Comparison of ENCODE assay signal across 13 mouse cellular contexts in genomic region chr6:88761684-88762439, GRCm38 (mm10). TPM values are rescaled to one million over a fixed set of nuclear protein-coding genes. Genes with fewer than 3 reads are reported as not detected.
DNase-seq lines count a peak whose midpoint lies in the region; ATAC-seq and TF ChIP-seq lines count a peak whose summit lies in the region.
"Had no signal": no experiment of that assay in that cellular context is flagged by ENCODE, and none has a peak within 500 bp of the region (broad histone marks: within the 10 kb centered on the region; RNA-seq: fewer than 3 reads in every experiment).

No protein-coding gene starts in this region.

- no peak for ATAC-seq in heart, embryonic 14.5 days (ENCODE audit: insufficient number of reproducible peaks, insufficient read depth, low FRiP score, low read depth)
- no peak for ATAC-seq in heart, embryonic 12.5 days (ENCODE audit: insufficient number of reproducible peaks, low FRiP score)
- ATAC-seq in midbrain, postnatal 0 days (ENCODE audit: low FRiP score): peak; percentile 15; the same call in 1 of the 2 replicates
- ATAC-seq in midbrain, embryonic 11.5 days (ENCODE audit: low FRiP score): no peak
- ATAC-seq in stomach, embryonic 16.5 days (ENCODE audit: insufficient read depth, low FRiP score): no peak
- ATAC-seq: inflammation-experienced regulatory T-cells, adult 6 months had no signal

- DNase-seq in cerebellum, adult 9-11 months: peak; percentile 67
- DNase-seq in cerebellum, adult 18-20 months: no peak
- DNase-seq in midbrain, postnatal 0 days (ENCODE audit: low spot score): no peak
- DNase-seq in midbrain, embryonic 11.5 days (ENCODE audit: low spot score, missing footprints): no peak
- no peak for DNase-seq in spleen, postnatal 4 days (ENCODE audit: low spot score in 2 of 2)
- DNase-seq: adrenal gland, adult 2 months; heart, postnatal 4 days; layer of hippocampus, adult 9-11 months had no signal

- H3K9me3 ChIP-seq in heart, embryonic 14.5 days (ENCODE audit: control insufficient read depth, low read length): no peaks in the 10 kb centered on the region
- H3K9me3 ChIP-seq in heart, embryonic 12.5 days (replicated peaks): no peaks in the 10 kb centered on the region
- H3K9me3 ChIP-seq in midbrain, postnatal 0 days (ENCODE audit: low read length): no peaks in the 10 kb centered on the region
- no peaks in the 10 kb centered on the region for H3K9me3 ChIP-seq in midbrain, embryonic 11.5 days (ENCODE audit: control insufficient read depth, low read length)
- H3K9me3 ChIP-seq in stomach, embryonic 16.5 days (replicated peaks; ENCODE audit: control insufficient read depth, low read length): no peaks in the 10 kb centered on the region

- H3K4me1 ChIP-seq in heart, embryonic 14.5 days (ENCODE audit: control insufficient read depth in 2 of 2, insufficient read depth in 2 of 2, low read length in 2 of 2): peaks cover 48 to 57% of the 10 kb centered on the region in 2 experiments
- peaks cover 67% of the 10 kb centered on the region for H3K4me1 ChIP-seq in heart, embryonic 12.5 days (replicated peaks)
- peaks cover 4% of the 10 kb centered on the region; the same call in 1 of the 2 replicates for H3K4me1 ChIP-seq in midbrain, postnatal 0 days (ENCODE audit: insufficient read depth, low read length)
- no peaks in the 10 kb centered on the region for H3K4me1 ChIP-seq in midbrain, embryonic 11.5 days (ENCODE audit: control insufficient read depth, insufficient read depth, low read length)
- peaks cover 68% of the 10 kb centered on the region for H3K4me1 ChIP-seq in stomach, embryonic 16.5 days (ENCODE audit: control insufficient read depth, insufficient read depth, low read length)

- H3K27me3 ChIP-seq in heart, embryonic 14.5 days (ENCODE audit: control insufficient read depth, insufficient read depth, low read length): no peaks in the 10 kb centered on the region
- peaks cover 12% of the 10 kb centered on the region for H3K27me3 ChIP-seq in heart, embryonic 12.5 days (replicated peaks)
- no peaks in the 10 kb centered on the region for H3K27me3 ChIP-seq in midbrain, postnatal 0 days (ENCODE audit: insufficient read depth, low read length)
- H3K27me3 ChIP-seq in midbrain, embryonic 11.5 days (ENCODE audit: control insufficient read depth, insufficient read depth, low read length): no peaks in the 10 kb centered on the region
- H3K27me3 ChIP-seq in stomach, embryonic 16.5 days (ENCODE audit: control insufficient read depth, insufficient read depth, low read length): no peaks in the 10 kb centered on the region

- no peak overlapping the region for H3K9ac ChIP-seq in heart, embryonic 14.5 days (ENCODE audit: low read length)
- no peak overlapping the region for H3K9ac ChIP-seq in heart, embryonic 12.5 days
- H3K9ac ChIP-seq in midbrain, postnatal 0 days (replicated peaks; ENCODE audit: low read length, poor library complexity, severe bottlenecking): no peak overlapping the region
- no peak overlapping the region for H3K9ac ChIP-seq in midbrain, embryonic 11.5 days (ENCODE audit: low read length)
- H3K9ac ChIP-seq in stomach, embryonic 16.5 days (ENCODE audit: low read length): no peak overlapping the region
- H3K9ac ChIP-seq: lung, embryonic 14.5 days had no signal

- no peaks in the 10 kb centered on the region for H3K36me3 ChIP-seq in heart, embryonic 14.5 days (ENCODE audit: control insufficient read depth, insufficient read depth, low read length)
- no peaks in the 10 kb centered on the region for H3K36me3 ChIP-seq in heart, embryonic 12.5 days
- H3K36me3 ChIP-seq in midbrain, postnatal 0 days (ENCODE audit: insufficient read depth, low read length): 0 out of 2 replicates have a peak, but pooled peaks cover 2% of the 10 kb centered on the region
- no peaks in the 10 kb centered on the region for H3K36me3 ChIP-seq in midbrain, embryonic 11.5 days (ENCODE audit: control insufficient read depth, insufficient read depth, low read length)
- 0 out of 2 replicates have a peak, but pooled peaks cover 6% of the 10 kb centered on the region for H3K36me3 ChIP-seq in stomach, embryonic 16.5 days (ENCODE audit: control insufficient read depth, insufficient read depth, low read length)

- WGBS in heart, embryonic 14.5 days: 46% methylated on average over 17 of the region's 17 CpGs
- 53% methylated on average over 17 of the region's 17 CpGs for WGBS in heart, embryonic 12.5 days
- WGBS in midbrain, postnatal 0 days: 77% methylated on average over 17 of the region's 17 CpGs
- WGBS in midbrain, embryonic 11.5 days: 76% methylated on average over 17 of the region's 17 CpGs
- WGBS in stomach, embryonic 16.5 days: 67% methylated on average over 17 of the region's 17 CpGs

- no peak for TF ChIP-seq CTCF in midbrain, postnatal 0 days (IDR thresholded peaks at IDR 0.05)

- peak overlapping the region; percentile 29; the same call in 1 of the 2 replicates for H3K4me2 ChIP-seq in heart, embryonic 14.5 days (ENCODE audit: low read length)
- no peak overlapping the region for H3K4me2 ChIP-seq in heart, embryonic 12.5 days
- no peak overlapping the region for H3K4me2 ChIP-seq in midbrain, postnatal 0 days (ENCODE audit: low read depth, low read length, poor library complexity, severe bottlenecking)
- no peak overlapping the region for H3K4me2 ChIP-seq in midbrain, embryonic 11.5 days
- H3K4me2 ChIP-seq in stomach, embryonic 16.5 days (ENCODE audit: low read depth, low read length): no peak overlapping the region
- H3K4me2 ChIP-seq: lung, embryonic 14.5 days had no signal

- H3K4me3 ChIP-seq in heart, embryonic 14.5 days (ENCODE audit: control insufficient read depth in 1 of 2, insufficient read depth in 1 of 2, low read depth in 1 of 2, low read length in 2 of 2): no peak overlapping the region
- H3K4me3 ChIP-seq in heart, embryonic 12.5 days: no peak overlapping the region
- no peak overlapping the region for H3K4me3 ChIP-seq in midbrain, postnatal 0 days (ENCODE audit: low read depth, low read length)
- H3K4me3 ChIP-seq in midbrain, embryonic 11.5 days (ENCODE audit: low read depth, low read length): no peak overlapping the region
- H3K4me3 ChIP-seq in stomach, embryonic 16.5 days (replicated peaks; ENCODE audit: low read length): no peak overlapping the region

- H3K27ac ChIP-seq in heart, embryonic 14.5 days (replicated peaks in 1 of 2; ENCODE audit: control insufficient read depth in 1 of 2, insufficient read depth in 1 of 2, low read depth in 2 of 2, low read length in 2 of 2): peak overlapping the region in 1 of 2 experiments; percentile 35; a peak in 1 of 4 replicates
- H3K27ac ChIP-seq in heart, embryonic 12.5 days (ENCODE audit: poor library complexity, severe bottlenecking): no peak overlapping the region; the same call in 1 of the 2 replicates
- no peak overlapping the region for H3K27ac ChIP-seq in midbrain, postnatal 0 days (ENCODE audit: low read depth, low read length)
- H3K27ac ChIP-seq in midbrain, embryonic 11.5 days (ENCODE audit: low read depth, low read length): no peak overlapping the region
- H3K27ac ChIP-seq in stomach, embryonic 16.5 days (ENCODE audit: low read length): peak overlapping the region; percentile 59

RNA-seq across cellular contexts. Expression of gene Mgll, which starts 37.6 kb away (rescaled TPM):
- polyA plus RNA-seq in heart, embryonic 14.5 days (2014; fragmentation: Nextera tagmentation; extraction: Ambion mirVana): 25.9 and 28.7 TPM in 2 replicates
- polyA plus RNA-seq in heart, embryonic 12.5 days (2016; fragmentation: Nextera tagmentation; extraction: Ambion mirVana): 9.2 and 9.7 TPM in 2 replicates
- 48.7 and 50.6 TPM in 2 replicates for total RNA-seq in midbrain, postnatal 0 days (2014; rRNA removed)
- polyA plus RNA-seq in midbrain, postnatal 0 days (2015; fragmentation: Nextera tagmentation; extraction: Ambion mirVana): 62.3 and 75.3 TPM in 2 replicates
- polyA plus RNA-seq in midbrain, embryonic 11.5 days (2014; fragmentation: Nextera tagmentation; extraction: Ambion mirVana): 1.7 and 2.8 TPM in 2 replicates
- 121 and 125 TPM in 2 replicates for polyA plus RNA-seq in stomach, embryonic 16.5 days (2015; fragmentation: Nextera tagmentation; extraction: Ambion mirVana)
